In genomic region chr12:86898448-86898847, GRCm38 (mm10) we compare ENCODE assay signal across 10 mouse cellular contexts. TPM values are rescaled to one million over a fixed set of nuclear protein-coding genes. Genes with fewer than 3 reads are reported as not detected.
DNase-seq lines count a peak whose midpoint lies in the region; ATAC-seq and TF ChIP-seq lines count a peak whose summit lies in the region.
"Had no signal": no experiment of that assay in that cellular context is flagged by ENCODE, and none has a peak within 500 bp of the region (broad histone marks: within the 10 kb centered on the region; RNA-seq: fewer than 3 reads in every experiment).

No protein-coding gene starts in this region.

- ATAC-seq in forebrain, postnatal 0 days = no peak

- no peak overlapping the region for H3K4me3 ChIP-seq in heart, adult 2 months
- H3K4me3 ChIP-seq in ES-Bruce4 (ENCODE audit: low read depth, low read length) = no peak overlapping the region
- no peak overlapping the region for H3K4me3 ChIP-seq in forebrain, postnatal 0 days (ENCODE audit: low read depth, low read length)
- H3K4me3 ChIP-seq in midbrain, embryonic 10.5 days = no peak overlapping the region
- H3K4me3 ChIP-seq: neural tube, embryonic 12.5 days had no signal

- peaks cover 11% of the 10 kb centered on the region for H3K36me3 ChIP-seq in heart, adult 2 months (ENCODE audit: control insufficient read depth, insufficient read depth, low read length)
- no peaks in the 10 kb centered on the region for H3K36me3 ChIP-seq in ES-Bruce4 (ENCODE audit: control insufficient read depth, insufficient read depth, low read length, poor library complexity, severe bottlenecking)
- no peaks in the 10 kb centered on the region for H3K36me3 ChIP-seq in forebrain, postnatal 0 days (ENCODE audit: insufficient read depth)
- H3K36me3 ChIP-seq in midbrain, embryonic 10.5 days = no peaks in the 10 kb centered on the region
- H3K36me3 ChIP-seq: neural tube, embryonic 12.5 days had no signal

- H3K79me2 ChIP-seq in heart, adult 2 months (replicated peaks; ENCODE audit: control insufficient read depth, insufficient read depth, low read length) = no peaks in the 10 kb centered on the region

- TF ChIP-seq CTCF in heart, adult 2 months (IDR thresholded peaks at IDR 0.05) = no peak
- TF ChIP-seq CTCF in ES-Bruce4 (IDR thresholded peaks at IDR 0.05; ENCODE audit: low read depth, low read length) = no peak
- TF ChIP-seq CTCF in forebrain, postnatal 0 days (IDR thresholded peaks at IDR 0.05; ENCODE audit: low read depth) = no peak

- no peak for TF ChIP-seq EP300 in heart, adult 2 months (IDR thresholded peaks at IDR 0.05; ENCODE audit: insufficient read depth, low read depth, low read length)
- no peak for TF ChIP-seq EP300 in ES-Bruce4 (IDR thresholded peaks at IDR 0.05; ENCODE audit: insufficient read depth, low read depth, low read length)

- H3K9me3 ChIP-seq in ES-Bruce4 (replicated peaks; ENCODE audit: control insufficient read depth, insufficient read depth, low read length, poor library complexity, severe bottlenecking) = no peaks in the 10 kb centered on the region
- no peaks in the 10 kb centered on the region for H3K9me3 ChIP-seq in forebrain, postnatal 0 days (ENCODE audit: low read length)
- no peaks in the 10 kb centered on the region for H3K9me3 ChIP-seq in midbrain, embryonic 10.5 days (replicated peaks)
- H3K9me3 ChIP-seq: neural tube, embryonic 12.5 days had no signal

- intact Hi-C loops in heart, adult 2 months (cut with DNase I) = no loop called here

- WGBS in heart, adult 2 months = 80% methylated on average over 3 of the region's 3 CpGs
- 38% methylated on average over 3 of the region's 3 CpGs for WGBS in forebrain, postnatal 0 days
- WGBS in midbrain, embryonic 10.5 days = 69% methylated on average over 3 of the region's 3 CpGs

- H3K9ac ChIP-seq in heart, adult 2 months (ENCODE audit: low read depth, low read length) = no peak overlapping the region
- H3K9ac ChIP-seq in ES-Bruce4 (ENCODE audit: low read depth, poor library complexity, severe bottlenecking) = 0 out of 2 replicates have a peak overlapping the region, but pooled peaks have one; percentile 65
- peak overlapping the region; percentile 34 for H3K9ac ChIP-seq in forebrain, postnatal 0 days

- no peak for DNase-seq in heart, adult 2 months
- DNase-seq in heart, adult 8-10 months (ENCODE audit: low spot score) = no peak
- no peak for DNase-seq in forebrain, postnatal 0 days
- no peak for DNase-seq in midbrain, embryonic 10.5 days (ENCODE audit: low spot score)
- DNase-seq in thymus, adult 18-20 months = no peak
- DNase-seq in frontal cortex, postnatal 36 days (ENCODE audit: low spot score in 2 of 2) = no peak
- no peak for DNase-seq in left cerebral cortex, adult 9 months (ENCODE audit: low spot score in 2 of 2)
- DNase-seq: gastrocnemius, postnatal 25 days had no signal

- peak overlapping the region; percentile 54; the same call in 1 of the 2 replicates for H3K4me2 ChIP-seq in forebrain, postnatal 0 days (ENCODE audit: low read depth)

- no peaks in the 10 kb centered on the region for H3K27me3 ChIP-seq in heart, adult 2 months (ENCODE audit: control insufficient read depth, insufficient read depth, low read length)
- no peaks in the 10 kb centered on the region for H3K27me3 ChIP-seq in ES-Bruce4 (ENCODE audit: control insufficient read depth, insufficient read depth, low read length, poor library complexity, severe bottlenecking)
- H3K27me3 ChIP-seq in forebrain, postnatal 0 days (ENCODE audit: insufficient read depth, low read length) = no peaks in the 10 kb centered on the region
- 0 out of 2 replicates have a peak, but pooled peaks cover 4% of the 10 kb centered on the region for H3K27me3 ChIP-seq in midbrain, embryonic 10.5 days (ENCODE audit: low read depth, poor library complexity, severe bottlenecking)
- H3K27me3 ChIP-seq: neural tube, embryonic 12.5 days had no signal

- TF ChIP-seq POLR2A in heart, adult 2 months (IDR thresholded peaks at IDR 0.05; ENCODE audit: insufficient read depth, low read depth, low read length) = no peak
- no peak for TF ChIP-seq POLR2A in ES-Bruce4 (IDR thresholded peaks at IDR 0.05; ENCODE audit: insufficient read depth, low read length)

- peaks cover 28% of the 10 kb centered on the region for H3K4me1 ChIP-seq in heart, adult 2 months (ENCODE audit: control insufficient read depth, insufficient read depth, low read length)
- H3K4me1 ChIP-seq in ES-Bruce4 (ENCODE audit: control insufficient read depth, insufficient read depth, low read length) = peaks cover 18% of the 10 kb centered on the region
- H3K4me1 ChIP-seq in forebrain, postnatal 0 days (ENCODE audit: insufficient read depth) = peaks cover 40% of the 10 kb centered on the region
- peaks cover 70% of the 10 kb centered on the region for H3K4me1 ChIP-seq in midbrain, embryonic 10.5 days

- peak overlapping the region; percentile 48; the same call in 1 of the 2 replicates for H3K27ac ChIP-seq in heart, adult 2 months
- H3K27ac ChIP-seq in ES-Bruce4 (ENCODE audit: insufficient read depth, low read length) = peak overlapping the region; percentile 94
- peak overlapping the region; percentile 96 for H3K27ac ChIP-seq in forebrain, postnatal 0 days (ENCODE audit: low read depth, low read length)
- peak overlapping the region; percentile 94 for H3K27ac ChIP-seq in midbrain, embryonic 10.5 days (replicated peaks)

RNA-seq across cellular contexts. Expression of gene Irf2bpl, which starts 13.8 kb away (rescaled TPM):
- 10 to 100 TPM; 32.6 to 36.9 TPM for total RNA-seq in heart, adult 2 months (2021)
- polyA plus RNA-seq in heart, adult 2 months (2012; rRNA removed) = 15.6 and 20.1 TPM in 2 replicates
- 10 to 100 TPM; 26.2 to 30.4 (median 27.8) TPM for total RNA-seq in heart, adult 8-10 months (2022)
- 37.9 and 40.3 TPM in 2 replicates for polyA plus RNA-seq in ES-Bruce4 (2011; ENCODE audit: insufficient read depth, insufficient read length, low read depth, missing spikeins)
- total RNA-seq in forebrain, postnatal 0 days (2014; rRNA removed) = 134 and 161 TPM in 2 replicates
- polyA plus RNA-seq in forebrain, postnatal 0 days (2015; fragmentation: Nextera tagmentation; extraction: Ambion mirVana) = 86.3 and 95.7 TPM in 2 replicates
- polyA plus RNA-seq in midbrain, embryonic 10.5 days (2016; fragmentation: Nextera tagmentation; extraction: Ambion mirVana) = 28.6 and 39.6 TPM in 2 replicates

RNA-seq across cellular contexts. Expression of gene Cipc, which starts 48.4 kb away (rescaled TPM):
- total RNA-seq in heart, adult 2 months (2021) = 10 to 100 TPM; 43.8 to 45.1 TPM
- 34.1 and 39.6 TPM in 2 replicates for polyA plus RNA-seq in heart, adult 2 months (2012; rRNA removed)
- 10 to 100 TPM; 42.4 to 53.8 (median 48.3) TPM for total RNA-seq in heart, adult 8-10 months (2022)
- 21.2 and 23.5 TPM in 2 replicates for polyA plus RNA-seq in ES-Bruce4 (2011; ENCODE audit: insufficient read depth, insufficient read length, low read depth, missing spikeins)
- total RNA-seq in forebrain, postnatal 0 days (2014; rRNA removed) = 53.1 and 62.9 TPM in 2 replicates
- polyA plus RNA-seq in forebrain, postnatal 0 days (2015; fragmentation: Nextera tagmentation; extraction: Ambion mirVana) = 28.4 and 38.1 TPM in 2 replicates
- polyA plus RNA-seq in midbrain, embryonic 10.5 days (2016; fragmentation: Nextera tagmentation; extraction: Ambion mirVana) = 33.2 and 35.5 TPM in 2 replicates
